Mouse (Mus musculus) ovary, adult 18-20 months (tissue): ENCODE measurements around the gene Zfyve26.
"Not testable (repeated sequence)": the region's sequence is repeated elsewhere in the genome, so short reads cannot be mapped to it uniquely, and the experiment has no call there.

Experiments used
- DNase-seq: peaks from one replicate; pipeline ENCODE4 v3.0.0; 2022; ENCODE audit warnings: low spot score, mixed read lengths

Gene Zfyve26

DNA sequence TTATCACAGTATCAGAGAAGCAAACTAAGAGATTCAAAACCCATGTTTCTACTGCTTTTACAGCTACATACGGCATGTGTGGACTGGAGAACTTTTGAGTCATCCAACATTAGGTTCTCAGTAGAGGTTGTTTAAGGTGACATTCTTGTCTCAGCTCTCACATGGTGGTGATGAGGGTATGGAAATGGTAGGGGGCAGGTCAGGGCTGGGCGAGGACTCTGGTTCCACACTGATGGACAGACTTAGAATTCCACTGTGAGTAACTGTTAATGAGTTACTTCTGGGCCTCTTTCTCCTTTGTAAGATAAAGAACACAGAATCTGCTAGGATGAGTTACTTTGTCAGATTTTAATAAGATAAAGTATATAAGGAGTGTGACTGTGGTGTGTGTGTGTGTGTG is 36.0 kb downstream of the Zfyve26 start:
- DNase-seq = no peak

GRCm38 (mm10) chr12:79254975-79255374 is 41.1 kb downstream of the Zfyve26 start:
- no peak for DNase-seq

- no peak for DNase-seq
These were observed 42.6 kb downstream of the Zfyve26 start for GRCm38 (mm10) chr12:79253294-79254053.

DNA sequence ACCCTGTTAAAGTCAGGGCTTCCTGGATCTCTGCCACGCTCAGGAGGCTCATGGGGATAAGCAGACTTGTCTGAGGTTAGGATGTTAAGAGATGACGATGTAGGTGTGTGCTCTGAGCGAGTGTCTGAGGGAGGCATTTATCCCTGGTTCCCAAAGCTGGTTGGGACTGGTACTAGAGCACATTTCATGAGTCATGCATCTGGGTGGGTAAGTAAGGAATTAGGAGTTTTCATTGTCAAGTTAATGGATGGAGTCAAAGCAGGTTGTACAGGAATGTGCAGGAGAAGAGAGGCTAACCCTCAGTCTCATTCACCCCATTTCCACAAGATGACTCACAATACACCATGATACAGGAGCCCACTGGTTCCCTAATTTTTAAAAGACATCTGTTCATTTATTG is 48.0 kb downstream of the Zfyve26 start:
- no peak for DNase-seq

DNA sequence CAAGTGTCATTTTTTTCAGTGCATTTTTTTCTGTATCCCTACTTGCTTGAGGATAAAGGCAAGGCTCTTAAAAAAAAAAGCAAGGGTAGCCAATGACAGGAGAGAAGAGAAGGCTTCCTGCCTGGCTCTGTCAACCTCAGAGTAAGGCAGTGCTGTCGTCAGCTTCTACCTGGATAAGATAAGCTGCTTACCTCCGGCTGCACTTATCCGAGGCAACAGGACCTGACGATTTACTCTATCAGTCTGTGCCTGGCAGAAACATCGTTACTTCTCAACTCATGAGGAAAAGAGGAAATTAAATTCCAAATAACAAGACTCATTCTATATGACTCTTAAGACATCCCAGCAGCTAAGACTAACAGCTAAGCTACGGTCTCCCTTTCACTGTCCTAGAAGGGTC is 53.2 kb downstream of the Zfyve26 start:
- no peak for DNase-seq

GRCm38 (mm10) chr12:79241985-79242384 is 54.1 kb downstream of the Zfyve26 start:
- no peak for DNase-seq

- no peak for DNase-seq
These were observed 60.5 kb downstream of the Zfyve26 start for GRCm38 (mm10) chr12:79235485-79236080.

GRCm38 (mm10) chr12:79217511-79217910 is 78.6 kb downstream of the Zfyve26 start:
- DNase-seq = no peak

GRCm38 (mm10) chr12:79211447-79211846 is 84.7 kb downstream of the Zfyve26 start:
- DNase-seq = no peak

DNA sequence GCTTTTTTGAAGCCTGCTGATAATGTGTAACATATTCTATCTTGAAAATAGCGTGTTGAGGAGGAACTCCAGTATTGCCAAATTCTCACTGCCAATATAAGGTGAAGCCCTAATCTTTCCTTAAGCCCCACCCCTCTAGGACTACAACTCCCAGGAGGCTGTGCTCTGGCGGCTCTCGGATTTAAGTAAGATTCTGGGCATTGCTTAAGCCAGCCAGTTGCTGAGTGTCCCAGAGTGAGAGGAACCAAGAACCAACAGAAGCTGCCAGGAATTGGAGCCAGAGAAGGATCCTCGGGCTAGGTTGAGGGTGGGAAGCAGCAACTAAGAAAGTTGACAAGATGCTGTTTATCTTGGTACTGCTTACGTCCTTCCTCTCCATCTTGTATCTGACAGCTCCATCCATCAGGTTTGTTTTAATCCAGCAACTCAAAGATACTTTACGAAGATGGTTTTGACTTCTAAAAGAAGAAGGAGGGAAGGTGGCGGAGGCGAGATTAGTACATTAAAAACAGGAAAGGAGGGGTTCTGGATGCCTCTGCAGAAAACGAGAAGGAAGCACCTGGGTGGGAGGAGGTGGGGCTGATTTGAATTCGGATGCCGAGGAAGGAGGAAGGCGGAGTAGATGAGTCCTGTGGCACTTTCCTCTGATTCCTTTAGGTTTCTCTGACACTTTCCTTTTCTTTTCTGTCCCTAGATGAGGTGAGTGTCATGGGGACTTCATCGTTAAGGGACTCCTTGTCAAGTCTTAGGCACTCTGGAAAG is 87.2 kb downstream of the Zfyve26 start, which contains the start of gene Rdh12:
Rdh12 (plus strand) TSS at position 212 of the 762 bp plus-strand sequence.
- DNase-seq = no peak

GRCm38 (mm10) chr12:79201882-79202281 is 94.2 kb downstream of the Zfyve26 start:
- DNase-seq = no peak

DNA sequence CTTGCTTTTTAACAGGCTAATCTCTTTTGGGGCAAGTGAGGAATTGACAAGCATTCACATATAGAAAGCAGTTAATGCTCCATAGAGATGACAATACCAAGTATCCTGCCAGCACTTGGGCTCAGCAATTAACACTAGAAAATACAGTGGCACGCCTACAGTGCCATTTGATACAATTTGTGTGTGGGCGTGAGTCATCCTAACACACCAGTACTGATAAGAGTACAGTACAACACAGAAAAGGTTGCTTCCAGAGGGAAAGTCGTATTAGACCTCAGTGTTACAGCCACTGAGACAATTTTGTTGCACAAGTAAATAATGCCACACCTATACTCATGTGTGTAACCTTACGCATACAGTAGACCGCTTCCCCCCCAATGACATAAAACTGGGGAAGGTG is 99.0 kb downstream of the Zfyve26 start:
- no peak for DNase-seq

DNA sequence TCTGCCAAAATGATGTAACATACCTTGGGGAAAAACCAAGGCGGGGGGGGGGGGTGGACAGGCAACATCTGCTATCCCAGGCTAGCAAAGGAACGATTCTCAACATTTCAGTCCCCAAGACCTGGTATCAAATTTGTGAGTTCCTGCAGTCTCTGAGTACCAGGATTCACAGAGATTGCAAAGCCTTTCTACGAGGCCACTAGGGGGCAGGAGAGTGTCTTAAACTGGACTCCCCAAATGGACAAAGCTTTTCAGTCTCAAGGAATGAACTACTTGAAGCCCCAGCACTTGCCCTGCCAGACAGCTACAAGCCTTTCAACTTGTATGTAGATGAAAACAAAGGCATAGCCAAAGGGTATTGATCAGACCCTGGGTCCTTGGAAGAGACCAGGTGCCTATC is 102.7 kb downstream of the Zfyve26 start:
- peak; percentile 36 for DNase-seq

DNA sequence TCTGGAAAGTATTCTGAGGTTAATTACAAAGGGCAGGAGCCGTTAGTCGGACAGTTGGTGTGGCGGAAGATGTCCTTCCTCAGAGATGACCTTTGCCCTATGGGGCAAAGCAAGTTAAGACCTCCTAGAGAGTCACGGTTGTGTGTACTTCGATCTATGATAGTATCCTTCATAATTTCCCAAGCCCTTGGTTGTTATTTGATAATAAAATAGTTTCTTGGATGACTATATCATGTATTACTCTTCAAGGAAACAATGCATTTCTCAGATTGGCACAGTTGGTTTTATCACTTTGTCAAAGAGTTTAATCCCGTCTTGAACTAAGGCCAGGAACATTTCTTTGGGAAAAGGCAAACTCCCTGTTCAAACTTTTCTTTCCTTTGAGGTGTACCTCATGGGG is 103.9 kb downstream of the Zfyve26 start, which contains the start of gene Rdh11:
Rdh11 (minus strand) TSS at position 101 of the 400 bp plus-strand sequence.
- DNase-seq = no peak

DNA sequence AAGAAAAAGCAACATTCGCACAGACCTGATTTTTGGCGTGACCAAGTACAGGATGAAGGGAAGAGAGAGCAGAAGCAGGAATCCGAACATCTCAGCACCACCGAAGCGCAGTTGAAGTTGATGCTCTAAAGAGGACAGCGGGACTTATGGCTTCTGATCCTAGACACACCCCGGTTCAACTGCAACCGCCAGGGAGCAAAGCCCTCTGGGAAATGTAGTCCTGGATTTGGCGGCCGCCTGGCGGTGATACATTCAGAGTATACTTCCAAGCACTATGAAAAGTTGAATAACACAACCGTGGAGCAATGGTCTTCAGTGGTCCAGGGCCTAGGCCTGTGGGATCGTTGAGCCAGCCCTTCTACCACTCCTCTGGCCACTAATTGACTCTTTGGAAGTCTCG is 104.4 kb downstream of the Zfyve26 start:
- DNase-seq = peak; percentile 47

- peak; percentile 27 for DNase-seq
These were observed 105.0 kb downstream of the Zfyve26 start for GRCm38 (mm10) chr12:79190931-79191673.

DNA sequence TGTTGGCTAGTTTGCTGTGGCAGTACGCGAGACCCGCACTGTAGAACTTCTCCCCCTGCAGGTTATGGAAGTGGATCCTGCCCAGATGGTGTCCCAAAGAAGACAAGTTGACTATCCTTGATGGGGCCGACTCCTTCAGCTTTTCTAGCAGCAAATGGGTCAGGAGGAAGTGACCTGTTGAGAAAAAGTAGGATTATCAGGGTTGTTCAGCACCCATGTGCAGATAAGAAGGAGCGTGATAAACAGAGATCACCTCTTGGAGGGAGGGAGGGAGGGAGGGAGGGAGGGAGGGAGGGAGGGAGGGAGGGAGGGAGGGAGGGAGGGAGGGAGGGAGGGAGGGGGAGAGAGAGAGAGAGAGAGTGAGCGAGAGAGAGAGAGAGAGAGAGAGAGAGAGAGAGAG is 110.9 kb downstream of the Zfyve26 start:
- not testable (repeated sequence) for DNase-seq
